Mouse (Mus musculus) right cerebral cortex, postnatal 4 days (tissue): Measurements from ENCODE around the gene Atl2.

Experiments used
- DNase-seq: peaks from one replicate; pipeline ENCODE4 v3.0.0-alpha.2; 2022

The Atl2 gene

GRCm38 (mm10) chr17:79897666-79898065, 1.7 kb upstream of the Atl2 start:
- DNase-seq, result no peak

GRCm38 (mm10) chr17:79894971-79895882, 696 bp downstream of the Atl2 start:
- peak; percentile 62 for DNase-seq

- DNase-seq, result no peak
These were observed 1.9 kb downstream of the Atl2 start for GRCm38 (mm10) chr17:79894054-79894453.

- DNase-seq, result no peak
These were observed 4.0 kb downstream of the Atl2 start for GRCm38 (mm10) chr17:79891944-79892343.

GRCm38 (mm10) chr17:79887926-79888325, 8.0 kb downstream of the Atl2 start:
- DNase-seq, result no peak

- no peak for DNase-seq
These were observed 12.7 kb downstream of the Atl2 start for GRCm38 (mm10) chr17:79883198-79883597.

GRCm38 (mm10) chr17:79865027-79865426, 30.9 kb downstream of the Atl2 start:
- no peak for DNase-seq

- DNase-seq, result no peak
These were observed 31.4 kb downstream of the Atl2 start for GRCm38 (mm10) chr17:79864503-79864902.

GRCm38 (mm10) chr17:79862038-79862437, 33.9 kb downstream of the Atl2 start:
- no peak for DNase-seq

- no peak for DNase-seq
These were observed 40.4 kb downstream of the Atl2 start for GRCm38 (mm10) chr17:79855533-79855932.

GRCm38 (mm10) chr17:79848385-79848784, 47.5 kb downstream of the Atl2 start:
- DNase-seq, result no peak

- no peak for DNase-seq
These were observed 49.7 kb downstream of the Atl2 start for GRCm38 (mm10) chr17:79846182-79846581.

GRCm38 (mm10) chr17:79845695-79846094, 50.2 kb downstream of the Atl2 start:
- no peak for DNase-seq

GRCm38 (mm10) chr17:79840254-79841238, 55.4 kb downstream of the Atl2 start:
- DNase-seq, result peak; percentile 79

- DNase-seq, result no peak
These were observed 58.9 kb downstream of the Atl2 start for GRCm38 (mm10) chr17:79836978-79837377.

GRCm38 (mm10) chr17:79835714-79836373, 60.1 kb downstream of the Atl2 start:
- no peak for DNase-seq

GRCm38 (mm10) chr17:79832284-79832683, 63.6 kb downstream of the Atl2 start:
- no peak for DNase-seq

GRCm38 (mm10) chr17:79826482-79827034, 69.4 kb downstream of the Atl2 start:
- no peak for DNase-seq

GRCm38 (mm10) chr17:79825241-79826030, 70.5 kb downstream of the Atl2 start:
- no peak for DNase-seq

- no peak for DNase-seq
These were observed 71.5 kb downstream of the Atl2 start for GRCm38 (mm10) chr17:79824406-79824805.

- DNase-seq, result no peak
These were observed 77.0 kb downstream of the Atl2 start for GRCm38 (mm10) chr17:79818884-79819283.

GRCm38 (mm10) chr17:79817995-79818394, 77.9 kb downstream of the Atl2 start:
- no peak for DNase-seq
